Mouse (Mus musculus): ENCODE data around the gene Samd14. TPM values are rescaled to one million over a fixed set of nuclear protein-coding genes. Genes with fewer than 3 reads are reported as not detected.
A peak's percentile ranks its signal among the peaks of the same experiment; 100 is the strongest.
"Not testable (repeated sequence)": the region's sequence is repeated elsewhere in the genome, so short reads cannot be mapped to it uniquely, and the experiment has no call there.

The Samd14 gene
- polyA plus RNA-seq (2014; fragmentation: Nextera tagmentation; extraction: Ambion mirVana): 16.0 and 16.3 TPM in 2 replicates

- Histone ChIP-seq H3K4me1 (ENCODE audit: control insufficient read depth, insufficient read depth, low read length) (peaks cover 42% of the 10 kb centered on the region), H3K9ac (ENCODE audit: low read depth, low read length) (peak within 1 kb of the TSS; percentile 93), H3K4me3 (ENCODE audit: low read depth, low read length) (peak within 1 kb of the TSS; percentile 76), H3K27ac (ENCODE audit: low read depth, low read length) (peak within 1 kb of the TSS; percentile 95), H3K36me3 (ENCODE audit: control insufficient read depth, insufficient read depth, low read length) (peaks cover 7% of the 10 kb centered on the region), H3K27me3 (ENCODE audit: control insufficient read depth, insufficient read depth, low read length) (no peaks in the 10 kb centered on the region), H3K9me3 (replicated peaks; ENCODE audit: control insufficient read depth, low read length) (no peaks in the 10 kb centered on the region), H3K4me2 (peak within 1 kb of the TSS; percentile 94)
- ATAC-seq (replicated peaks; ENCODE audit: insufficient number of reproducible peaks, low FRiP score, low TSS enrichment): peak; percentile 40
- 2% methylated on average over 24 of the region's 32 CpGs for WGBS (ENCODE audit: insufficient replicate concordance)
Measured at GRCm38 (mm10) chr11:95009629-95010014, at the start of gene Samd14. Gene Samd14, plus strand, starts transcription at chr11:95009879.

GRCm38 (mm10) chr11:94962534-94963101 is 47.1 kb upstream of the Samd14 start:
- Histone ChIP-seq H3K9me3 (replicated peaks; ENCODE audit: control insufficient read depth, low read length) (no peaks in the 10 kb centered on the region), H3K4me2 (no peak overlapping the region), H3K27ac (ENCODE audit: low read depth, low read length) (no peak overlapping the region), H3K27me3 (ENCODE audit: control insufficient read depth, insufficient read depth, low read length) (no peaks in the 10 kb centered on the region), H3K36me3 (ENCODE audit: control insufficient read depth, insufficient read depth, low read length) (no peaks in the 10 kb centered on the region), H3K4me3 (ENCODE audit: low read depth, low read length) (no peak overlapping the region), H3K9ac (ENCODE audit: low read depth, low read length) (no peak overlapping the region), H3K4me1 (ENCODE audit: control insufficient read depth, insufficient read depth, low read length) (peaks cover 9% of the 10 kb centered on the region; the same call in 1 of the 2 replicates)
- WGBS (ENCODE audit: insufficient replicate concordance): 63% methylated on average over 5 of the region's 5 CpGs
- ATAC-seq (replicated peaks; ENCODE audit: insufficient number of reproducible peaks, low FRiP score, low TSS enrichment): no peak

- Histone ChIP-seq H3K27me3 (ENCODE audit: control insufficient read depth, insufficient read depth, low read length) (peaks cover 3% of the 10 kb centered on the region; the same call in 1 of the 2 replicates), H3K4me1 (ENCODE audit: control insufficient read depth, insufficient read depth, low read length) (peaks cover 9% of the 10 kb centered on the region), H3K4me3 (ENCODE audit: low read depth, low read length) (no peak within 1 kb of the TSS), H3K4me2 (no peak within 1 kb of the TSS), H3K27ac (ENCODE audit: low read depth, low read length) (no peak within 1 kb of the TSS), H3K36me3 (ENCODE audit: control insufficient read depth, insufficient read depth, low read length) (no peaks in the 10 kb centered on the region), H3K9ac (ENCODE audit: low read depth, low read length) (no peak within 1 kb of the TSS), H3K9me3 (replicated peaks; ENCODE audit: control insufficient read depth, low read length) (no peaks in the 10 kb centered on the region)
- 39% methylated on average over 4 of the region's 4 CpGs for whole genome bisulfite sequencing (ENCODE audit: insufficient replicate concordance)
- ATAC-seq (replicated peaks; ENCODE audit: insufficient number of reproducible peaks, low FRiP score, low TSS enrichment): no peak
Measured at GRCm38 (mm10) chr11:94967419-94967818, 42.3 kb upstream of the Samd14 start, which contains the start of gene Hils1. Gene Hils1, plus strand, starts transcription at chr11:94967593.

GRCm38 (mm10) chr11:94968187-94968586 is 41.5 kb upstream of the Samd14 start:
- no peak overlapping the region for H3K9ac ChIP-seq (ENCODE audit: low read depth, low read length)
- no peak overlapping the region for H3K4me2 ChIP-seq
- WGBS (ENCODE audit: insufficient replicate concordance): 81% methylated on average over 7 of the region's 7 CpGs
- no peak for ATAC-seq (replicated peaks; ENCODE audit: insufficient number of reproducible peaks, low FRiP score, low TSS enrichment)
- no peak overlapping the region for H3K4me3 ChIP-seq (ENCODE audit: low read depth, low read length)
- peaks cover 8% of the 10 kb centered on the region for H3K4me1 ChIP-seq (ENCODE audit: control insufficient read depth, insufficient read depth, low read length)
- H3K36me3 ChIP-seq (ENCODE audit: control insufficient read depth, insufficient read depth, low read length): no peaks in the 10 kb centered on the region
- no peak overlapping the region for H3K27ac ChIP-seq (ENCODE audit: low read depth, low read length)
- no peaks in the 10 kb centered on the region for H3K9me3 ChIP-seq (replicated peaks; ENCODE audit: control insufficient read depth, low read length)
- peaks cover 3% of the 10 kb centered on the region; the same call in 1 of the 2 replicates for H3K27me3 ChIP-seq (ENCODE audit: control insufficient read depth, insufficient read depth, low read length)

GRCm38 (mm10) chr11:94969709-94970108 is 40.0 kb upstream of the Samd14 start:
- not testable (repeated sequence) for H3K36me3 ChIP-seq (ENCODE audit: control insufficient read depth, insufficient read depth, low read length); H3K27ac ChIP-seq (ENCODE audit: low read depth, low read length); H3K4me2 ChIP-seq; H3K4me3 ChIP-seq (ENCODE audit: low read depth, low read length); ATAC-seq (replicated peaks; ENCODE audit: insufficient number of reproducible peaks, low FRiP score, low TSS enrichment); H3K9ac ChIP-seq (ENCODE audit: low read depth, low read length); H3K9me3 ChIP-seq (replicated peaks; ENCODE audit: control insufficient read depth, low read length); H3K27me3 ChIP-seq (ENCODE audit: control insufficient read depth, insufficient read depth, low read length)
- 87% methylated on average over 4 of the region's 4 CpGs for WGBS (ENCODE audit: insufficient replicate concordance)
- H3K4me1 ChIP-seq (ENCODE audit: control insufficient read depth, insufficient read depth, low read length): peaks cover 11% of the 10 kb centered on the region

GRCm38 (mm10) chr11:94970210-94970943 is 39.3 kb upstream of the Samd14 start:
- Histone ChIP-seq H3K4me2 (no peak overlapping the region), H3K4me3 (ENCODE audit: low read depth, low read length) (no peak overlapping the region), H3K27ac (ENCODE audit: low read depth, low read length) (no peak overlapping the region), H3K4me1 (ENCODE audit: control insufficient read depth, insufficient read depth, low read length) (peaks cover 15% of the 10 kb centered on the region), H3K36me3 (ENCODE audit: control insufficient read depth, insufficient read depth, low read length) (no peaks in the 10 kb centered on the region), H3K9me3 (replicated peaks; ENCODE audit: control insufficient read depth, low read length) (no peaks in the 10 kb centered on the region), H3K27me3 (ENCODE audit: control insufficient read depth, insufficient read depth, low read length) (peaks cover 3% of the 10 kb centered on the region; the same call in 1 of the 2 replicates), H3K9ac (ENCODE audit: low read depth, low read length) (no peak overlapping the region)
- WGBS (ENCODE audit: insufficient replicate concordance): 56% methylated on average over 15 of the region's 15 CpGs
- no peak for ATAC-seq (replicated peaks; ENCODE audit: insufficient number of reproducible peaks, low FRiP score, low TSS enrichment)

GRCm38 (mm10) chr11:94971895-94972615 is 37.6 kb upstream of the Samd14 start:
- no peak overlapping the region for H3K27ac ChIP-seq (ENCODE audit: low read depth, low read length)
- H3K4me1 ChIP-seq (ENCODE audit: control insufficient read depth, insufficient read depth, low read length): peaks cover 22% of the 10 kb centered on the region
- no peak overlapping the region for H3K9ac ChIP-seq (ENCODE audit: low read depth, low read length)
- H3K36me3 ChIP-seq (ENCODE audit: control insufficient read depth, insufficient read depth, low read length): no peaks in the 10 kb centered on the region
- 64% methylated on average over 16 of the region's 16 CpGs for WGBS (ENCODE audit: insufficient replicate concordance)
- H3K4me2 ChIP-seq: peak overlapping the region; percentile 58
- H3K27me3 ChIP-seq (ENCODE audit: control insufficient read depth, insufficient read depth, low read length): peaks cover 3% of the 10 kb centered on the region; the same call in 1 of the 2 replicates
- H3K4me3 ChIP-seq (ENCODE audit: low read depth, low read length): peak overlapping the region; percentile 29
- ATAC-seq (replicated peaks; ENCODE audit: insufficient number of reproducible peaks, low FRiP score, low TSS enrichment): no peak
- no peaks in the 10 kb centered on the region for H3K9me3 ChIP-seq (replicated peaks; ENCODE audit: control insufficient read depth, low read length)

GRCm38 (mm10) chr11:94972887-94973286 is 36.8 kb upstream of the Samd14 start:
- H3K27me3 ChIP-seq (ENCODE audit: control insufficient read depth, insufficient read depth, low read length): peaks cover 3% of the 10 kb centered on the region; the same call in 1 of the 2 replicates
- H3K4me2 ChIP-seq: peak overlapping the region; percentile 58
- H3K4me1 ChIP-seq (ENCODE audit: control insufficient read depth, insufficient read depth, low read length): peaks cover 22% of the 10 kb centered on the region
- peak overlapping the region; percentile 43; the same call in 1 of the 2 replicates for H3K9ac ChIP-seq (ENCODE audit: low read depth, low read length)
- ATAC-seq (replicated peaks; ENCODE audit: insufficient number of reproducible peaks, low FRiP score, low TSS enrichment): no peak
- peak overlapping the region; percentile 29 for H3K4me3 ChIP-seq (ENCODE audit: low read depth, low read length)
- peak overlapping the region; percentile 55; the same call in 1 of the 2 replicates for H3K27ac ChIP-seq (ENCODE audit: low read depth, low read length)
- 34% methylated on average over 5 of the region's 5 CpGs for WGBS (ENCODE audit: insufficient replicate concordance)
- H3K9me3 ChIP-seq (replicated peaks; ENCODE audit: control insufficient read depth, low read length): no peaks in the 10 kb centered on the region
- H3K36me3 ChIP-seq (ENCODE audit: control insufficient read depth, insufficient read depth, low read length): no peaks in the 10 kb centered on the region
